Mouse (Mus musculus) heart, embryonic 15.5 days (tissue): ENCODE measurements around the gene Tunar. TPM values are rescaled to one million over a fixed set of nuclear protein-coding genes. Genes with fewer than 3 reads are reported as not detected.

Source experiments
- ATAC-seq: fragments of 200-750 bp; cut with Nextera tagmentation; replicated peaks from 2 replicates; pipeline ENCODE4 v1.8.0; 2017; ENCODE audit warnings: low read depth, moderate TSS enrichment; ENCODE audit not compliant: insufficient number of reproducible peaks, insufficient read depth, low FRiP score
- H3K27ac ChIP-seq: fragments of 300-500 bp; sonication (generic); 2 replicates; pipeline ENCODE4 v1.5.1; 2015; ENCODE audit warnings: mild to moderate bottlenecking, inconsistent platforms
- H3K27me3 ChIP-seq: fragments of 300-500 bp; sonication (generic); 2 replicates; pipeline ENCODE4 v1.6.1; 2015; ENCODE audit warnings: inconsistent platforms
- H3K36me3 ChIP-seq: fragments of 300-500 bp; sonication (generic); 2 replicates; pipeline ENCODE4 v1.6.1; 2015; ENCODE audit warnings: mild to moderate bottlenecking, inconsistent platforms
- H3K4me1 ChIP-seq: fragments of 300-500 bp; sonication (generic); replicated peaks from 2 replicates; pipeline ENCODE4 v1.6.1; 2015; ENCODE audit warnings: inconsistent platforms
- H3K4me2 ChIP-seq: fragments of 300-500 bp; sonication (generic); 2 replicates; pipeline ENCODE4 v1.6.1; 2015; ENCODE audit warnings: inconsistent platforms, mild to moderate bottlenecking, moderate library complexity
- H3K4me3 ChIP-seq: fragments of 300-500 bp; sonication (generic); 2 replicates; pipeline ENCODE4 v1.5.1; 2015; ENCODE audit warnings: mild to moderate bottlenecking, inconsistent platforms
- H3K9ac ChIP-seq: fragments of 300-500 bp; sonication (generic); 2 replicates; pipeline ENCODE4 v1.6.1; 2015; ENCODE audit warnings: mild to moderate bottlenecking, inconsistent platforms
- H3K9me3 ChIP-seq: fragments of 300-500 bp; sonication (generic); replicated peaks from 2 replicates; pipeline ENCODE4 v1.6.1; 2016; ENCODE audit warnings: inconsistent platforms
- WGBS: fragments of 180-500 bp; shearing (Covaris S2); methylation state at CpG from one replicate; pipeline ENCODE4 v1.1.7; 2015; ENCODE audit warnings: mixed read lengths; 5-methylcytosine and 5-hydroxymethylcytosine counted together
- polyA plus RNA-seq: library from polyadenylated mRNA; unstranded; fragments of >200 nt; fragmentation: Nextera tagmentation; extraction: Ambion mirVana; gene quantifications from 2 replicates; pipeline ENCODE4 v1.2.1, GENCODE M21; 2015

Tunar gene
- polyA plus RNA-seq, 1 experiment from 2014 or later = not detected

DNA sequence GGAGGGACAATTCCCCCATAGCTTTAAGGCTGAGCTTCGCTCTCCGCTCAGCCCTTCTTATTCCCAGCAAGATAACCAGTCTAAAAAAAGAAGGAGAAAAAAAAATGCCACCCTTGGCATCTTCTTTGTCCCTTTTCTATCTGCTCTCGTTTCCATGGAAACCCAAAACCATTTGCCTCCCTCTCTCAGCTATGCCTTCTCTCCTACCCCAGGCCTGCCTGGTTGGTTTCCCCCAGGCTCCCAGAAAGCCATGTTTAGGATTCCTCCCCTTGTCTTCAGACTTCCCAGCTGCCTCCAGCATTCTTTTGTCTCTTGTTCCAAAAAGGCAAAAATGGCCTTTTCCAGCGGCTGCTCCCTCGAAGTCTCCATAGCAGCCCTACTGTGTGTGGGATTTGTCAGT, 70.1 kb downstream of the Tunar start:
- H3K27ac ChIP-seq = no peak overlapping the region
- H3K27me3 ChIP-seq = peaks cover 7% of the 10 kb centered on the region; the same call in 1 of the 2 replicates
- H3K36me3 ChIP-seq = no peaks in the 10 kb centered on the region
- H3K9ac ChIP-seq = no peak overlapping the region
- H3K4me3 ChIP-seq = no peak overlapping the region
- H3K4me1 ChIP-seq = no peaks in the 10 kb centered on the region
- no peak for ATAC-seq
- no peak overlapping the region for H3K4me2 ChIP-seq
- WGBS = 70% methylated on average over 5 of the region's 5 CpGs
- no peaks in the 10 kb centered on the region for H3K9me3 ChIP-seq

- Histone ChIP-seq H3K9me3 (no peaks in the 10 kb centered on the region), H3K4me1 (no peaks in the 10 kb centered on the region), H3K4me3 (no peak overlapping the region), H3K4me2 (no peak overlapping the region), H3K27me3 (peaks cover 7% of the 10 kb centered on the region; the same call in 1 of the 2 replicates), H3K36me3 (no peaks in the 10 kb centered on the region), H3K27ac (no peak overlapping the region), H3K9ac (no peak overlapping the region)
- 49% methylated on average over 6 of the region's 6 CpGs for WGBS
- ATAC-seq = no peak
Observed at GRCm38 (mm10) chr12:105406008-105406407, 72.3 kb downstream of the Tunar start.

GRCm38 (mm10) chr12:105413909-105414308, 80.2 kb downstream of the Tunar start:
- H3K9me3 ChIP-seq = no peaks in the 10 kb centered on the region
- 83% methylated on average over 8 of the region's 8 CpGs for WGBS
- ATAC-seq = no peak

DNA sequence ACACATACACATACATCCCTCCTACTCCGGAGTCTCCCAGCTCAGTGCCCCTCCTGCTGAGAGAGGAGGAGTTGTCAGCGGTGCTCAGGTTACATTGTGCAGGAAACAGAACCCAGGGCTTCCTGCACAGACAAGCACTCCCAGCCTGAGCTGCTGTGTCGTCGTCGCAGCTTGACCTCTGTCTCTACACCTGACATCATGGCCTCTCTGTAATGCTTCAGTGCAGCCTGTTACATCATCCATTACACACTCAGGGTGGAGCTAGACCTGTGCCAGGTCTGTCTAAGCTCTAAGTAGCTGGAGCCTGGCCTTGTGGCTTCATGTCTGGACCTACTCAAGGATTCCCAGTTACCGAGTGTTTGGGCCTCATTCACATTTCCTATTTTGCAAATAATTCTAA, 86.8 kb downstream of the Tunar start:
- no peak overlapping the region for H3K4me3 ChIP-seq
- 34% methylated on average over 6 of the region's 6 CpGs for WGBS

More at GRCm38 (mm10) chr12:105413909-105414308, 80.2 kb downstream of the Tunar start:
- H3K9ac ChIP-seq = no peak overlapping the region
- H3K36me3 ChIP-seq = no peaks in the 10 kb centered on the region
- H3K27ac ChIP-seq = no peak overlapping the region
- H3K4me1 ChIP-seq = no peaks in the 10 kb centered on the region
- no peak overlapping the region for H3K4me3 ChIP-seq
- H3K27me3 ChIP-seq = peaks cover 9% of the 10 kb centered on the region; the same call in 1 of the 2 replicates
- H3K4me2 ChIP-seq = no peak overlapping the region

DNA sequence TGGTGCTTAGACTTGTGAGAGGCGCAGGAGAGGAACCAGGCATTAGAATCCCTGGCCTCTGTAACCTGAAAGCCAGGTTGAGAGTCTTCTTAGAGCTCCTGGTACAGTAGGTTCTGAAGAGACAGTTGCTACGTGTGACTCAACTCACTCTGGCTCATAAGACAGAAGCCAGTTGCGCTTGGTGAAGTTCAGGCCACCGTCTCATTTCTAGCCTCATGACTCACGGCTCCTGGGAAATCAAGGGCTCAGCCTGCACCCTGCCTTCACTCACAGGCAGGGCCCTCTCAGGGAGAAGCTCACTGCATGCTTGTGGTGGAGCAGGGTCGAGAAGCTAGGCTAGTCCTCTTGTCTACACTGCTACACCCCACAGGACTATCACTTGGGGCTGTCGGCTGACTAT, 92.9 kb downstream of the Tunar start:
- H3K36me3 ChIP-seq = no peaks in the 10 kb centered on the region
- 57% methylated on average over 7 of the region's 7 CpGs for WGBS

More for the DNA sequence above, 86.8 kb downstream of the Tunar start:
- ATAC-seq = no peak
- H3K4me1 ChIP-seq = no peaks in the 10 kb centered on the region
- peaks cover 11% of the 10 kb centered on the region for H3K27me3 ChIP-seq
- H3K36me3 ChIP-seq = no peaks in the 10 kb centered on the region
- H3K9me3 ChIP-seq = no peaks in the 10 kb centered on the region
- no peak overlapping the region for H3K4me2 ChIP-seq
- no peak overlapping the region for H3K9ac ChIP-seq
- no peak overlapping the region for H3K27ac ChIP-seq

DNA sequence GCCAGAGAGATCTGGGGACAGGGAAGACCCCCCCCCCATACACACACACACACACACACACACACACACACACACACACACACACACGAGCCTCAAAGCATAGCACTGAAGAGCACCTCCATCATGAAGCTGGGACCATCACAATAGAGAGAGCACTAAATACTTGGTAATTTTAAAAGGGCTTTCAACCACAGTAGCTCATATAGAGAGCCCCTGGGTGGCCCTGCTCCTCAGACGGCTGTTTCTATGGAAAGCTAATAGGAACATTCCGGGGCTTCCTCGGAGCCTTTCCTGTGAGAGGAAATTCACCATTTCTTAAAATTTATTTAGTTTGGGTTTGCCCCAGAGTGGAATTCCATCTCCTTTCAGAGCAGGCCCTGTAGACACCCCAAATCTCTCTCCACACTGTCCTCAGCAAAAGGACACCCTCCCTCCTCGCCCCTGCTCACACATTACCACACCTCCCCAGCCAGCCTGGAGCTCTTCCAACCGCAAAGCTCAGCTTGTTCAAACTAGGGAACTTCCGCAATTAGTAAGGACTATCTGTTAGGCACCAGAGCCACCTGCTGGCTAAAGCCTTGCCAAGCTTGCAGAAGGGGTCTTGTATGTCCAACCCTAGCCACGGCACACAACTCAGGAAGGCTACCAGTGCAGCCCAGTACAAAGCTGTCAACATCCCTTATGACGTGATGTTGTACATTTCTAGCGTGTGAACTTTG, 93.5 kb downstream of the Tunar start:
- H3K9me3 ChIP-seq = no peaks in the 10 kb centered on the region
- peaks cover 9% of the 10 kb centered on the region for H3K27me3 ChIP-seq
- H3K4me1 ChIP-seq = no peaks in the 10 kb centered on the region; the same call in 1 of the 2 replicates
- no peaks in the 10 kb centered on the region for H3K36me3 ChIP-seq
- no peak; the same call in 1 of the 2 replicates for ATAC-seq
- H3K9ac ChIP-seq = no peak overlapping the region
- no peak overlapping the region for H3K27ac ChIP-seq
- no peak overlapping the region for H3K4me3 ChIP-seq
- H3K4me2 ChIP-seq = no peak overlapping the region; the same call in 1 of the 2 replicates
- 19% methylated on average over 10 of the region's 10 CpGs for WGBS

More for the DNA sequence above, 92.9 kb downstream of the Tunar start:
- Histone ChIP-seq H3K27me3 (peaks cover 9% of the 10 kb centered on the region), H3K9ac (no peak overlapping the region), H3K4me3 (no peak overlapping the region), H3K4me2 (no peak overlapping the region), H3K27ac (no peak overlapping the region), H3K4me1 (no peaks in the 10 kb centered on the region; the same call in 1 of the 2 replicates), H3K9me3 (no peaks in the 10 kb centered on the region)
- no peak for ATAC-seq

- WGBS = 37% methylated on average over 3 of the region's 3 CpGs
- Histone ChIP-seq H3K9me3 (no peaks in the 10 kb centered on the region), H3K36me3 (no peaks in the 10 kb centered on the region)
Observed at GRCm38 (mm10) chr12:105431872-105432271, 98.2 kb downstream of the Tunar start.

GRCm38 (mm10) chr12:105432807-105433206, 99.1 kb downstream of the Tunar start:
- 43% methylated on average over 3 of the region's 3 CpGs for WGBS
- Histone ChIP-seq H3K4me2 (no peak overlapping the region), H3K4me3 (no peak overlapping the region)

More at GRCm38 (mm10) chr12:105431872-105432271, 98.2 kb downstream of the Tunar start:
- Histone ChIP-seq H3K9ac (no peak overlapping the region), H3K4me3 (no peak overlapping the region), H3K27ac (no peak overlapping the region), H3K4me1 (no peaks in the 10 kb centered on the region; the same call in 1 of the 2 replicates), H3K4me2 (no peak overlapping the region), H3K27me3 (peaks cover 4% of the 10 kb centered on the region; the same call in 1 of the 2 replicates)
- no peak for ATAC-seq

More at GRCm38 (mm10) chr12:105432807-105433206, 99.1 kb downstream of the Tunar start:
- H3K9me3 ChIP-seq = no peaks in the 10 kb centered on the region
- H3K4me1 ChIP-seq = no peaks in the 10 kb centered on the region
- no peaks in the 10 kb centered on the region for H3K36me3 ChIP-seq
- ATAC-seq = no peak
- H3K9ac ChIP-seq = no peak overlapping the region
- no peak overlapping the region for H3K27ac ChIP-seq
- peaks cover 4% of the 10 kb centered on the region; the same call in 1 of the 2 replicates for H3K27me3 ChIP-seq

Other genes starting within 250 kb of the Tunar start
- gene Tcl1b2, start 187.9 kb upstream of the Tunar start, polyA plus RNA-seq = not detected in 2 replicates
- gene Tcl1b1, start 174.2 kb upstream of the Tunar start, polyA plus RNA-seq = not detected in 2 replicates
- gene Tcl1b5, start 157.5 kb upstream of the Tunar start, polyA plus RNA-seq = not detected in 2 replicates
- gene Tcl1b3, start 142.8 kb upstream of the Tunar start, polyA plus RNA-seq = not detected in 2 replicates
- not detected in 2 replicates for gene Tcl1b4, start 131.9 kb upstream of the Tunar start, polyA plus RNA-seq
- gene Tcl1, start 111.1 kb upstream of the Tunar start, polyA plus RNA-seq = not detected in 2 replicates
- 0.24 and 0.43 TPM in 2 replicates for gene D430019H16Rik, start 120.0 kb downstream of the Tunar start, polyA plus RNA-seq
- 0.77 and 1.6 TPM in 2 replicates for gene Bdkrb2, start 229.4 kb downstream of the Tunar start, polyA plus RNA-seq